Mouse (Mus musculus): ENCODE data around the gene Wfikkn1. TPM values are rescaled to one million over a fixed set of nuclear protein-coding genes. Genes with fewer than 3 reads are reported as not detected.

Gene Wfikkn1
- total RNA-seq, 4 experiments from 2014 or later, result 1.4 to 3.2 (median 1.5) TPM

Small RNA genes lying within 50 kb of the gene (microRNA-seq; reads per million reads assigned to microRNA genes)
- 2.2 to 5.0 reads per million in 2 experiments for gene Mir3082

Other genes with a start within 250 kb of the Wfikkn1 start
- 100 to 1,000 TPM; 125 to 148 (median 137) TPM for gene Gng13, start 163.7 kb downstream of the Wfikkn1 start, total RNA-seq (2022)
- gene Chtf18, start 153.4 kb downstream of the Wfikkn1 start, total RNA-seq (2022), result 1 to 10 TPM; 1.8 to 3.1 (median 2.1) TPM
- 10 to 100 TPM; 55.9 to 61.2 (median 58.2) TPM for gene Rpusd1, start 153.2 kb downstream of the Wfikkn1 start, total RNA-seq (2022)
- 1 to 10 TPM in 1 of 4 experiments, under 1 TPM in 3; 0.30 to 1.1 (median 0.70) TPM for gene Mslnl, start 144.8 kb downstream of the Wfikkn1 start, total RNA-seq (2022)
- 1 to 10 TPM; 2.3 to 4.9 (median 2.6) TPM for gene Msln, start 126.5 kb downstream of the Wfikkn1 start, total RNA-seq (2022)
- gene Narfl, start 107.1 kb downstream of the Wfikkn1 start, total RNA-seq (2022), result 10 to 100 TPM; 32.1 to 40.6 (median 37.2) TPM
- gene Haghl, start 95.2 kb downstream of the Wfikkn1 start, total RNA-seq (2022), result 100 to 1,000 TPM; 120 to 140 (median 140) TPM
- gene Ccdc78, start 94.3 kb downstream of the Wfikkn1 start, total RNA-seq (2022), result under 1 TPM in 3 of 4 experiments, not detected in 1; 0.37 to 0.84 (median 0.37) TPM
- gene Fam173a, start 88.0 kb downstream of the Wfikkn1 start, total RNA-seq (2022), result 10 to 100 TPM; 83.6 to 99.1 (median 88.6) TPM
- gene AC134908.4, start 85.2 kb downstream of the Wfikkn1 start, total RNA-seq (2022), result 1 to 10 TPM in 2 of 4 experiments, not detected in 2; 1.8 to 3.3 TPM
- gene Metrn, start 83.7 kb downstream of the Wfikkn1 start, total RNA-seq (2022), result 10 to 100 TPM; 83.0 to 89.4 (median 88.3) TPM
- gene Fbxl16, start 71.8 kb downstream of the Wfikkn1 start, total RNA-seq (2022), result 100 to 1,000 TPM; 603 to 725 (median 681) TPM
- 10 to 100 TPM; 22.1 to 28.5 (median 26.8) TPM for gene Wdr24, start 57.2 kb downstream of the Wfikkn1 start, total RNA-seq (2022)
- 10 to 100 TPM; 52.6 to 63.8 (median 56.4) TPM for gene Jmjd8, start 52.0 kb downstream of the Wfikkn1 start, total RNA-seq (2022)
- gene Stub1, start 47.5 kb downstream of the Wfikkn1 start, total RNA-seq (2022), result 100 to 1,000 TPM; 168 to 175 (median 172) TPM
- 10 to 100 TPM; 32.6 to 42.3 (median 37.5) TPM for gene Rhbdl1, start 43.6 kb downstream of the Wfikkn1 start, total RNA-seq (2022)
- 10 to 100 TPM; 19.4 to 25.5 (median 21.2) TPM for gene Gm20683, start 39.1 kb downstream of the Wfikkn1 start, total RNA-seq (2022)
- gene Rhot2, start 36.0 kb downstream of the Wfikkn1 start, total RNA-seq (2022), result 10 to 100 TPM; 59.9 to 86.5 (median 78.9) TPM
- 10 to 100 TPM; 23.4 to 29.1 (median 24.5) TPM for gene Wdr90, start 19.4 kb downstream of the Wfikkn1 start, total RNA-seq (2022)
- gene Mcrip2, start 12.1 kb downstream of the Wfikkn1 start, total RNA-seq (2022), result 10 to 100 TPM; 16.8 to 25.2 (median 19.0) TPM
- gene Mettl26, start 5.8 kb downstream of the Wfikkn1 start, total RNA-seq (2022), result 10 to 100 TPM; 31.4 to 37.3 (median 34.6) TPM
- gene Rab40c, start 38.9 kb upstream of the Wfikkn1 start, total RNA-seq (2022), result 10 to 100 TPM; 39.7 to 46.1 (median 45.1) TPM
- 100 to 1,000 TPM; 104 to 113 (median 104) TPM for gene Pigq, start 64.1 kb upstream of the Wfikkn1 start, total RNA-seq (2022)
- gene Nhlrc4, start 64.1 kb upstream of the Wfikkn1 start, total RNA-seq (2022), result under 1 TPM; 0.41 to 0.74 (median 0.48) TPM
- gene A930017K11Rik, start 71.7 kb upstream of the Wfikkn1 start, total RNA-seq (2022), result 1 to 10 TPM in 3 of 4 experiments, under 1 TPM in 1; 0.63 to 1.8 (median 1.4) TPM
- 10 to 100 TPM; 34.3 to 50.9 (median 46.4) TPM for gene Capn15, start 104.9 kb upstream of the Wfikkn1 start, total RNA-seq (2022)
- gene Rab11fip3, start 188.7 kb upstream of the Wfikkn1 start, total RNA-seq (2022), result 10 to 100 TPM; 89.1 to 97.8 (median 95.8) TPM
- 10 to 100 TPM; 29.1 to 35.8 (median 31.0) TPM for gene Decr2, start 209.5 kb upstream of the Wfikkn1 start, total RNA-seq (2022)
- gene Nme4, start 214.7 kb upstream of the Wfikkn1 start, total RNA-seq (2022), result 1 to 10 TPM; 2.9 to 5.5 (median 4.6) TPM
- 10 to 100 TPM; 13.0 to 16.3 (median 15.4) TPM for gene Tmem8, start 232.4 kb upstream of the Wfikkn1 start, total RNA-seq (2022)
- gene Mrpl28, start 242.6 kb upstream of the Wfikkn1 start, total RNA-seq (2022), result 10 to 100 TPM; 61.0 to 74.7 (median 62.8) TPM

All from left cerebral cortex, adult 8-10 months (tissue).